Mouse (Mus musculus) MEL (cell line): ENCODE measurements at regions not wholly inside any gene's neighbourhood (a gene's known extent, or its start where the extent isn't known, plus 50 kb on each side); places are given as distances from the start of the nearest gene placed in this dataset.

ENCODE experiments used
- BHLHE40 ChIP-seq: IDR thresholded peaks from 2 replicates; pipeline ENCODE4 v1.6.1; 2012; ENCODE audit warnings: low read depth, mild to moderate bottlenecking, inconsistent platforms, low read length, improper control_type of control experiment, borderline replicate concordance
- CHD2 ChIP-seq: IDR thresholded peaks from 2 replicates; pipeline ENCODE4 v1.6.1; 2011; ENCODE audit warnings: low read length, improper control_type of control experiment
- CTCF ChIP-seq, 3 experiments: IDR thresholded peaks in 2 of 3; conservative IDR thresholded peaks in 1 of 3; 2 replicates each; pipeline ENCODE4 v1.5.1; 2011 to 2012; ENCODE audit warnings: low read length in 3 of 3, low read depth in 2 of 3, mild to moderate bottlenecking in 2 of 3, improper control_type of control experiment in 1 of 3, inconsistent platforms in 1 of 3, mixed read lengths in 1 of 3, moderate library complexity in 1 of 3; ENCODE audit not compliant: control insufficient read depth in 1 of 3, insufficient read depth in 1 of 3, poor library complexity in 1 of 3, severe bottlenecking in 1 of 3
- EP300 ChIP-seq, 2 experiments: IDR thresholded peaks; 2 replicates each; pipeline ENCODE4 v1.6.1; 2011; ENCODE audit warnings: improper control_type of control experiment in 2 of 2, low read length in 2 of 2, low read depth in 1 of 2, mild to moderate bottlenecking in 1 of 2
- POLR2A ChIP-seq, 2 experiments: IDR thresholded peaks; 2 replicates each; pipeline ENCODE4 v1.6.1; 2011 to 2012; ENCODE audit warnings: low read length in 2 of 2, mild to moderate bottlenecking in 2 of 2, control low read depth in 1 of 2, improper control_type of control experiment in 1 of 2, low read depth in 1 of 2, moderate library complexity in 1 of 2; ENCODE audit not compliant: control insufficient read depth in 1 of 2, insufficient read depth in 1 of 2, poor library complexity in 1 of 2
- SIN3A ChIP-seq: IDR thresholded peaks from 2 replicates; pipeline ENCODE4 v1.6.1; 2012; ENCODE audit warnings: low read length, improper control_type of control experiment, inconsistent platforms
- TCF12 ChIP-seq: IDR thresholded peaks from 2 replicates; pipeline ENCODE4 v1.6.1; 2014; ENCODE audit warnings: low read depth, mild to moderate bottlenecking, inconsistent platforms, low read length, improper control_type of control experiment, moderate library complexity
- ZNF384 ChIP-seq: IDR thresholded peaks from 2 replicates; pipeline ENCODE4 v1.6.1; 2012; ENCODE audit warnings: low read depth, mild to moderate bottlenecking, inconsistent platforms, low read length, improper control_type of control experiment

- TF ChIP-seq CHD2 = no peak
- no peak for TF ChIP-seq CTCF (IDR thresholded peaks at IDR 0.05 in 2 of 3, conservative IDR thresholded peaks at IDR 0.05 in 1 of 3; ENCODE audit: control insufficient read depth in 1 of 3, insufficient read depth in 1 of 3, low read depth in 2 of 3, low read length in 3 of 3, poor library complexity in 1 of 3, severe bottlenecking in 1 of 3)
- TF ChIP-seq SIN3A = no peak
- no peak for TF ChIP-seq EP300 (IDR thresholded peaks at IDR 0.05; ENCODE audit: low read depth in 1 of 2, low read length in 2 of 2)
- no peak for TF ChIP-seq POLR2A (IDR thresholded peaks at IDR 0.05; ENCODE audit: control insufficient read depth in 1 of 2, insufficient read depth in 1 of 2, low read depth in 1 of 2, low read length in 2 of 2, poor library complexity in 1 of 2)
- no peak for TF ChIP-seq TCF12
- no peak for TF ChIP-seq BHLHE40
- TF ChIP-seq ZNF384 = no peak
These were observed 247.6 kb downstream of the Gm11146 start for GRCm38 (mm10) chr16:77354201-77354712.
